24 mouse cellular contexts compared by ENCODE assay signal in the genomic region with DNA sequence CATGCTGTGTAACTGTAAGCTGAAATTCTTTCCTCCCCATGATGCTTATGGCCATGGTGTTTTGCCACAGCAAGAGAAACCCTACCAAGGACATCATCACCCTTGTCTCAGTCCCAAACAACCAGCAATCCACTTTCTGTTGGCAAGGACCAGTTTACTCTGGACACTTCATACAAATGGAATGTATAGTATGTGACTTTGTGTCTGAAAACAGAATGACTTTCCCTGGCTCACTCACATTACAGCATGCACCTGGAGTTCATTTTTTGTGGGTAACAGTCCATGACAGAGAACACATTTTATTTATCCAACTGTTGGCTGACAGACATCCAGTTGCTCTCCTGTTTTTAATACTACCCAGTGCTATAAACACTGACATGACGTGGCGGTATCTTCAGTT. TPM values are rescaled to one million over a fixed set of nuclear protein-coding genes. Genes with fewer than 3 reads are reported as not detected.
"Had no signal": no experiment of that assay in that cellular context is flagged by ENCODE, and none has a peak within 500 bp of the region (broad histone marks: within the 10 kb centered on the region; RNA-seq: fewer than 3 reads in every experiment).

No protein-coding gene starts in this region.

- H3K4me2 ChIP-seq: limb, embryonic 12.5 days; limb, embryonic 15.5 days; liver, embryonic 11.5 days; lung, embryonic 14.5 days; midbrain, embryonic 13.5 days; neural tube, embryonic 13.5 days had no signal

- H3K27me3 ChIP-seq: limb, embryonic 12.5 days; limb, embryonic 15.5 days; midbrain, embryonic 13.5 days; neural tube, embryonic 13.5 days had no signal

- DNase-seq: kidney, adult 11 months; kidney, postnatal 10 days; kidney, postnatal 4 days; left cerebral cortex, postnatal 4 days; liver, postnatal 0 days; lung, embryonic 14.5 days; right cerebral cortex, postnatal 14 days; right cerebral cortex, postnatal 4 days; thymus, postnatal 25 days had no signal

- H3K9ac ChIP-seq: limb, embryonic 12.5 days; limb, embryonic 15.5 days; liver, embryonic 14.5 days; liver, postnatal 0 days; lung, embryonic 14.5 days; midbrain, embryonic 13.5 days; neural tube, embryonic 13.5 days had no signal

- H3K4me1 ChIP-seq: limb, embryonic 15.5 days; neural tube, embryonic 13.5 days had no signal

- H3K27ac ChIP-seq: limb, embryonic 12.5 days; limb, embryonic 15.5 days; liver, embryonic 14.5 days; macrophage; midbrain, embryonic 13.5 days; neural tube, embryonic 13.5 days; stomach, postnatal 0 days had no signal

- ATAC-seq: liver, postnatal 0 days; lung, postnatal 0 days; midbrain, embryonic 13.5 days; midbrain, embryonic 16.5 days had no signal

- H3K9me3 ChIP-seq: limb, embryonic 12.5 days; limb, embryonic 15.5 days; midbrain, embryonic 13.5 days; neural tube, embryonic 13.5 days had no signal

- H3K4me3 ChIP-seq: limb, embryonic 12.5 days; limb, embryonic 15.5 days; midbrain, embryonic 13.5 days; myocyte; neural tube, embryonic 13.5 days had no signal

RNA-seq across cellular contexts. Expression of gene Dyrk4, which starts 11.3 kb away (rescaled TPM):
- total RNA-seq: layer of hippocampus, adult 18-20 months; left cerebral cortex, postnatal 4 days; monocyte, adult 5-6 weeks; neutrophil, adult 5-6 weeks had no signal
- polyA plus RNA-seq: kidney, embryonic 14.5 days; limb, embryonic 12.5 days; limb, embryonic 15.5 days; liver, embryonic 11.5 days; macrophage; midbrain, embryonic 16.5 days; stomach, postnatal 0 days had no signal
